Mouse (Mus musculus) forebrain, embryonic 15.5 days (tissue): ENCODE measurements around the gene Serpina1a. TPM values are rescaled to one million over a fixed set of nuclear protein-coding genes. Genes with fewer than 3 reads are reported as not detected.
"Not testable (repeated sequence)": the region's sequence is repeated elsewhere in the genome, so short reads cannot be mapped to it uniquely, and the experiment has no call there.

Experiments
- ATAC-seq: fragments of 200-750 bp; cut with Nextera tagmentation; replicated peaks from 2 replicates; pipeline ENCODE4 v1.8.0; 2017; ENCODE audit warnings: mild to moderate bottlenecking, moderate TSS enrichment, moderate library complexity
- H3K27ac ChIP-seq: fragments of 300-500 bp; sonication (generic); replicated peaks from 2 replicates; pipeline ENCODE4 v1.5.1; 2015; ENCODE audit warnings: mild to moderate bottlenecking, inconsistent platforms
- H3K27me3 ChIP-seq: fragments of 300-500 bp; sonication (generic); 2 replicates; pipeline ENCODE4 v1.6.1; 2015; ENCODE audit warnings: inconsistent platforms
- H3K36me3 ChIP-seq: fragments of 300-500 bp; sonication (generic); 2 replicates; pipeline ENCODE4 v1.6.1; 2015; ENCODE audit warnings: mild to moderate bottlenecking, inconsistent platforms
- H3K4me1 ChIP-seq: fragments of 300-500 bp; sonication (generic); 2 replicates; pipeline ENCODE4 v1.6.1; 2015; ENCODE audit warnings: inconsistent platforms
- H3K4me2 ChIP-seq: fragments of 300-500 bp; sonication (generic); replicated peaks from 2 replicates; pipeline ENCODE4 v1.6.1; 2015; ENCODE audit warnings: mild to moderate bottlenecking, inconsistent platforms
- H3K4me3 ChIP-seq: fragments of 300-500 bp; sonication (generic); 2 replicates; pipeline ENCODE4 v1.5.1; 2015; ENCODE audit warnings: mild to moderate bottlenecking, inconsistent platforms
- H3K9ac ChIP-seq: fragments of 300-500 bp; sonication (generic); replicated peaks from 2 replicates; pipeline ENCODE4 v1.6.1; 2015; ENCODE audit warnings: mild to moderate bottlenecking, inconsistent platforms
- H3K9me3 ChIP-seq: fragments of 300-500 bp; sonication (generic); 2 replicates; pipeline ENCODE4 v1.6.1; 2016; ENCODE audit warnings: inconsistent platforms
- WGBS: fragments of 180-500 bp; shearing (Covaris S2); methylation state at CpG from one replicate; pipeline ENCODE4 v1.1.7; 2015; ENCODE audit warnings: mixed read lengths; 5-methylcytosine and 5-hydroxymethylcytosine counted together
- polyA plus RNA-seq: library from polyadenylated mRNA; unstranded; fragments of >200 nt; fragmentation: Nextera tagmentation; extraction: Ambion mirVana; gene quantifications from 2 replicates; pipeline ENCODE4 v1.2.1, GENCODE M21; 2015

The Serpina1a gene
- polyA plus RNA-seq, 1 experiment from 2014 or later = not detected

DNA sequence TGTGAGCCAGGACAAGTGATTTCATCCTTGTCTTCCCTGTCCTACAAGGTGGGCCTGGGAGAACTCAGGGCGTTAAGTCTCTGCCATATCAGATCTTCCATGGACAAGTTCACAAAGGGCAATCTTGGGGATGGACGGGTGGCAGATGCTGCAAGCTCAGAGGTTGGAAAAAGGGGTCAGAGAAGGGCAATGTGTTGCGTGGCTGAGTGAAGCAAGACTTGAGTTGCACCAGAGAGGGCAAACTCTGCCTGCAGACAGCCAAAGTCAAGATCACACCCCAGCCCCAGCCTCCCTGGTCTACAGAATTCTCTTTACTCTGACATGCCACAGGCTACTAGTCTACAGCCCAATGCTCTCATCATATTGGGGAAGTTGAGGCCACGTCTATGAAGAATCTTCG, 39.5 kb downstream of the Serpina1a start:
- not testable (repeated sequence) for H3K9ac ChIP-seq, H3K36me3 ChIP-seq, H3K27me3 ChIP-seq, H3K27ac ChIP-seq, H3K4me2 ChIP-seq, H3K4me1 ChIP-seq, H3K9me3 ChIP-seq, ATAC-seq, H3K4me3 ChIP-seq
- 83% methylated on average over 5 of the region's 5 CpGs for WGBS

Other genes with a start within 250 kb of the Serpina1a start
- gene Serpina10, start 232.1 kb downstream of the Serpina1a start, polyA plus RNA-seq = 0.05 TPM in 1 of 2 replicates, not detected in the other
- 0.49 TPM in 1 of 2 replicates, not detected in the other for gene Serpina6, start 206.3 kb downstream of the Serpina1a start, polyA plus RNA-seq
- not detected in 2 replicates for gene Serpina16, start 187.4 kb downstream of the Serpina1a start, polyA plus RNA-seq
- not detected in 2 replicates for gene Serpina1f, start 168.0 kb downstream of the Serpina1a start, polyA plus RNA-seq
- gene Serpina1d, start 90.0 kb downstream of the Serpina1a start, polyA plus RNA-seq = not detected in 2 replicates
- gene Serpina1b, start 33.2 kb downstream of the Serpina1a start, polyA plus RNA-seq = 3.2 TPM in 1 of 2 replicates, not detected in the other
- 0.82 TPM in 1 of 2 replicates, not detected in the other for gene Serpina1c, start 41.3 kb upstream of the Serpina1a start, polyA plus RNA-seq
- 1.5 TPM in 1 of 2 replicates, not detected in the other for gene Serpina1e, start 95.4 kb upstream of the Serpina1a start, polyA plus RNA-seq
- gene Serpina11, start 126.4 kb upstream of the Serpina1a start, polyA plus RNA-seq = not detected in 2 replicates
- not detected in 2 replicates for gene Serpina9, start 150.2 kb upstream of the Serpina1a start, polyA plus RNA-seq
- not detected in 2 replicates for gene Serpina12, start 180.9 kb upstream of the Serpina1a start, polyA plus RNA-seq
- gene Serpina5, start 237.6 kb upstream of the Serpina1a start, polyA plus RNA-seq = not detected in 2 replicates
- not detected in 2 replicates for gene Serpina3a, start 249.2 kb upstream of the Serpina1a start, polyA plus RNA-seq